Mouse (Mus musculus) G1E (cell line): ENCODE measurements at regions not wholly inside any gene's neighbourhood (a gene's known extent, or its start where the extent isn't known, plus 50 kb on each side); places are given as distances from the start of the nearest gene placed in this dataset.
"Not testable (repeated sequence)": the region's sequence is repeated elsewhere in the genome, so short reads cannot be mapped to it uniquely, and the experiment has no call there.

Source experiments
- CTCF ChIP-seq: IDR thresholded peaks from 2 replicates; pipeline ENCODE4 v1.5.1; 2012; ENCODE audit warnings: low read depth, low read length, inconsistent platforms, mixed read lengths
- GATA1 ChIP-seq: IDR thresholded peaks from 2 replicates; pipeline ENCODE4 v1.6.1; 2012; ENCODE audit warnings: borderline replicate concordance, low read length, inconsistent platforms, mixed read lengths
- GATA2 ChIP-seq: IDR thresholded peaks from 2 replicates; pipeline ENCODE4 v1.6.1; 2012; ENCODE audit warnings: low read depth, low read length, inconsistent platforms, borderline replicate concordance

- not testable (repeated sequence) for TF ChIP-seq CTCF, GATA1, GATA2
Measured at GRCm38 (mm10) chr7:82109141-82109540, 64.5 kb upstream of the Sh3gl3 start.
